Mouse (Mus musculus) liver, embryonic 12.5 days (tissue): ENCODE results near the gene Col4a1. TPM values are rescaled to one million over a fixed set of nuclear protein-coding genes. Genes with fewer than 3 reads are reported as not detected.
A peak's percentile ranks its signal among the peaks of the same experiment; 100 is the strongest.

Source experiments
- ATAC-seq: fragments of 200-750 bp; cut with Nextera tagmentation; 2 replicates; pipeline ENCODE4 v1.8.0; 2017; ENCODE audit warnings: moderate number of reproducible peaks, mild to moderate bottlenecking, moderate library complexity
- H3K27ac ChIP-seq: fragments of 300-500 bp; sonication (generic); 2 replicates; pipeline ENCODE4 v1.5.1; 2016; ENCODE audit warnings: mild to moderate bottlenecking
- H3K27me3 ChIP-seq: fragments of 300-500 bp; sonication (generic); replicated peaks from 2 replicates; pipeline ENCODE4 v1.6.1; 2016; ENCODE audit warnings: mild to moderate bottlenecking, moderate library complexity
- H3K36me3 ChIP-seq: fragments of 300-500 bp; sonication (generic); 2 replicates; pipeline ENCODE4 v1.6.1; 2016; ENCODE audit warnings: mild to moderate bottlenecking, moderate library complexity
- H3K4me1 ChIP-seq: fragments of 300-500 bp; sonication (generic); 2 replicates; pipeline ENCODE4 v1.6.1; 2016
- H3K4me2 ChIP-seq: fragments of 300-500 bp; sonication (generic); 2 replicates; pipeline ENCODE4 v1.6.1; 2016; ENCODE audit warnings: mild to moderate bottlenecking, moderate library complexity
- H3K4me3 ChIP-seq: fragments of 300-500 bp; sonication (generic); 2 replicates; pipeline ENCODE4 v1.5.1; 2016; ENCODE audit warnings: mild to moderate bottlenecking, moderate library complexity
- H3K9ac ChIP-seq: fragments of 300-500 bp; sonication (generic); 2 replicates; pipeline ENCODE4 v1.6.1; 2016; ENCODE audit warnings: mild to moderate bottlenecking, moderate library complexity
- H3K9me3 ChIP-seq: fragments of 300-500 bp; sonication (generic); replicated peaks from 2 replicates; pipeline ENCODE4 v1.6.1; 2016; ENCODE audit warnings: mild to moderate bottlenecking, moderate library complexity
- WGBS: fragments of 180-500 bp; shearing (Covaris S2); methylation state at CpG from one replicate; pipeline ENCODE4 v1.1.7; 2016; ENCODE audit not compliant: insufficient replicate concordance; 5-methylcytosine and 5-hydroxymethylcytosine counted together
- polyA plus RNA-seq: library from polyadenylated mRNA; unstranded; fragments of >200 nt; fragmentation: Nextera tagmentation; extraction: Ambion mirVana; gene quantifications from 2 replicates; pipeline ENCODE4 v1.2.1, GENCODE M21; 2016

The Col4a1 gene
- polyA plus RNA-seq, 1 experiment from 2014 or later: 30.9 TPM

DNA sequence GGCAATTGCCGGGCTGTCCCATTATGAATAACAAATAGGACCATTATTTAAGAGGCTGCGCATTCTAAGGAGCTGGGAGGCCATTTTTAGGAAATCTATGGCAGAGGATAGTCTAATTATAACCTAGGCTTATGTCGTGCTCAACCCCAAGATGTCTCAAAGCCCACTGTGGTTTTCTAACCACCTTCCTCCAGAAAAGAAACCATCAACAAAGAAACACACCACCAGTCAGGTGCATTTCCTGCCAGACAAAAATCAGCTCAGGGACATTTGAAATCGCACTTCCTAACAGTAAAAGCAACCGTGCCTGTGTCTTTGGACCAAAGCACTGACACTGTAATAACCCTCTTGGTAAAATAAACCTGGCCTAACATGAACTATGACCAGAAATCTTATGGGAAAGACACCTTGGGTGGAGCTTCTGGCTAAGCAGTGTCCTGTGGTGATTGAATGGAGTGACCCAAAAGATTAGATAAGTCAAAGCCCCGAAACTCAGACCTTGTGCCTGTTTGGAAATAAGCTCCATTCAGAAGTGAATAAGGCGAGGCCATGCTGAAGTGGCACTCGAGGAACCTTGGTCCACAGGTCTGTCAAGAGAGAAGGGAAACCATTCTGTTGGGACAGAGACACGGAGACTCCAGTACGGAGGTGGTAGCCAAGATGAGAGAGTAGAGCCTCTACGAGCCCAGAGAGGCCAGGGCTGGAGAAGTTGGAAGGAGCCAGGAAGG lies 131.0 kb downstream of the Col4a1 start:
- Histone ChIP-seq H3K27ac (no peak overlapping the region), H3K4me1 (0 out of 2 replicates have a peak, but pooled peaks cover 7% of the 10 kb centered on the region)

DNA sequence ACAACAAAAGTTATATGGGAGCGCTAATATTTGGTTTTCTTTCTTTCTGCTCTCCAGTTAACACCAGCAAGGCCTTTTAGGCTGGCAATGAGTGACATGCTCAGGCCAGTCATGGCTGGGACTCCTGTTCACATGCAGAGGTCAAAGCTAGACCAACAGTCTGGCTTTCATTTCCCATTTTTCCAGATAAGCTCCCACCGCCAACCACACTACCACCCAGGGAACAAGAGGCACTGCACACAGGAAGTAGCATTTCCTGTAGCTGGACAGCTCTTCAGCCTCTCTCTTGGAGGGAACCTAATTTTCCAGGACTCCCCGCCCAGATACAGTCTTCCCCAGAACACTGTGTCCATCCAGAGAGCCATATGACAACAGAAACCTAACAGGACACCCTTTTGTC lies 132.8 kb downstream of the Col4a1 start:
- ATAC-seq: no peak
- Histone ChIP-seq H3K9me3 (no peaks in the 10 kb centered on the region), H3K4me1 (0 out of 2 replicates have a peak, but pooled peaks cover 7% of the 10 kb centered on the region), H3K4me3 (no peak overlapping the region), H3K4me2 (no peak overlapping the region), H3K27me3 (0 out of 2 replicates have a peak, but pooled peaks cover 5% of the 10 kb centered on the region), H3K9ac (no peak overlapping the region), H3K36me3 (no peaks in the 10 kb centered on the region), H3K27ac (no peak overlapping the region)
- WGBS: 29% methylated on average over 3 of the region's 3 CpGs

More for the DNA sequence above, 131.0 kb downstream of the Col4a1 start:
- Histone ChIP-seq H3K4me2 (no peak overlapping the region), H3K9me3 (no peaks in the 10 kb centered on the region), H3K9ac (no peak overlapping the region), H3K4me3 (no peak overlapping the region), H3K27me3 (peaks cover 9% of the 10 kb centered on the region; the same call in 1 of the 2 replicates), H3K36me3 (no peaks in the 10 kb centered on the region)
- ATAC-seq: no peak
- WGBS: 54% methylated on average over 11 of the region's 11 CpGs

DNA sequence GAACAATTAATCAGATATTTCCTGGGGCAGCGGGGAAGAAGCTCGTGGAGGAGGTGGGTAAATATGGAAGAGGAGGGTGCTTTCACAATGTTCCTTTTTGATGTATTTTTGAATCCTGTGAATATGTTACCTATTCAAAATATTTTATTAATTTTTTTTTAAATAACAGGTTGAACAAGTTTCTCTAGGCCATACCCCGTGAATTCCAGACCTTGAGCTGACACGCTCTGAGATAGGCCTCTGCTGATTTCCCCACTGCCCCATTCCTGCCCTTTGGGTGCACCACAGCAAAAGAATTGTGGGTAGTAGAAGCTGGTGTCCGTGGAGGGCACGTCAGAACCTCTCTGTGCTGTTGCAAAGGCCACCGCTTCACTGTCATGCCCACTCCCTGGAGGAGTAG lies 136.2 kb downstream of the Col4a1 start:
- Histone ChIP-seq H3K27ac (no peak overlapping the region), H3K4me2 (no peak overlapping the region), H3K4me1 (no peaks in the 10 kb centered on the region), H3K36me3 (no peaks in the 10 kb centered on the region), H3K9me3 (no peaks in the 10 kb centered on the region), H3K9ac (no peak overlapping the region), H3K27me3 (0 out of 2 replicates have a peak, but pooled peaks cover 5% of the 10 kb centered on the region), H3K4me3 (no peak overlapping the region)
- no peak for ATAC-seq
- WGBS: 74% methylated on average over 7 of the region's 7 CpGs

DNA sequence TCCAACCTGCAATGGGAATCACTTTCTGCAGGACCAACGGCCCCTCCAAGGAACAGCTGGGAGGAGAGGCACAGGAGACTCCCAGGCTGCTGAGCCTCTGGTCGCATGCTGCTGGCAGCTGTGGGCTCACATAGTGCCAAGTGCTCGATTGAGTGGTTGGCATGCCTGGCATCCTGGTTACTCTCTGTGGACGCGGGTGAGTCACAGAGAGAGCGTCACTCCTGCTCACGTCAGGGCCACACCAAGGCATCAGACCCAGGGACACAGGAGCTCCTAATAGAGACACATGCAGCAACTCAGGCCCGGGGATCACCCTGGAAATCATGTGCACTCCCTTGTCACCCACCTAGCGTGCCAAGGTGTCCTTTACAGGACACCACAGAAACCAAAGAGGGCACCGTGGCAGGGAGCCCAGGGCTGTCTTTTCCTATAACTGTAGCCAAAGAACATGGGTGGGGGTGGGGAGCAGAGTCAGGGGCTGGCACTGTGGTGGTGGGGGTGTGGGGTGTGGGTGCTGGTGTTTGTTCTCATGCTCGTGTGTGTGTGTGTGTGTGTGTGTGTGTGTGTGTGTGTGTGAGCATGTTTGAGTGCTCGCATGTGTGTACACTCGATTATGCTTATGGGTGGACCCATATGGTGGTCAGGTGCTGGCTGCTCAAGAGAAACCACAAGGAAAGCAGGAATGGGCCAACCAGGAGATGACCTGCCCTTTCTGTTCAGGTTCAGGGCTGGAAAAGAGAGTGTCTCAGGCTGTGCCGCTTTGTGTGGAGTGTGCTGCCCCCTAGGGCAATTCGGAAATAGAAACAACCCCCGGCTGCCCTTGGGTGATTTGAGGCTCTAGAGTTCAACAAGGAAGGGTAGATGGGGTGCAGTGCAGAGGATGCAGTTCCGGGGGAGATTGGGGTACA lies 139.1 kb downstream of the Col4a1 start:
- Histone ChIP-seq H3K4me3 (no peak overlapping the region), H3K9ac (no peak overlapping the region), H3K4me1 (no peaks in the 10 kb centered on the region), H3K4me2 (no peak overlapping the region), H3K9me3 (no peaks in the 10 kb centered on the region), H3K27me3 (peaks cover 10% of the 10 kb centered on the region; the same call in 1 of the 2 replicates), H3K36me3 (no peaks in the 10 kb centered on the region), H3K27ac (no peak overlapping the region)
- WGBS: 56% methylated on average over 17 of the region's 17 CpGs
- peak; percentile 27; the same call in 1 of the 2 replicates for ATAC-seq

DNA sequence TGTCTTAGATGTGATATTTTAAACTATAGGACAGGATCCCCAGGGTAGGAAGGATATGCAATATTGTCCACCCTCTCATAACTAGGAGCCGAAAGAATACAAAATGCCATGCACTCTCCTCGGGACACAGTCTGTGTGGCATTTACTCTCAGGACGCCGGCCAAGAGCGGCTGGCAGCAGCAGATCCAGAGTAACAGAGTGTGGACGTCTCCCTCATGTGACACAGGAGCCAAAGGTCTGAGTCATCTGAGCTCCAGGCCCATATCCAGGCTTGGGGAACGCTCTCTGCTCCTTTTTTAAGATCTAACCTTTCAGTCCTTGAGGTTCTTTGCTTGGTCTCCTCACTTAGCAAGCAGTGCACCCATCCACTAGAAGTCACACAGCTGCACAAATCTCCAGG lies 141.1 kb downstream of the Col4a1 start:
- peaks cover 10% of the 10 kb centered on the region; the same call in 1 of the 2 replicates for H3K27me3 ChIP-seq
- WGBS: 63% methylated on average over 7 of the region's 7 CpGs
- H3K4me1 ChIP-seq: no peaks in the 10 kb centered on the region
- no peaks in the 10 kb centered on the region for H3K9me3 ChIP-seq
- H3K27ac ChIP-seq: no peak overlapping the region
- H3K4me3 ChIP-seq: no peak overlapping the region
- H3K9ac ChIP-seq: no peak overlapping the region
- H3K4me2 ChIP-seq: no peak overlapping the region
- H3K36me3 ChIP-seq: no peaks in the 10 kb centered on the region
- ATAC-seq: no peak

DNA sequence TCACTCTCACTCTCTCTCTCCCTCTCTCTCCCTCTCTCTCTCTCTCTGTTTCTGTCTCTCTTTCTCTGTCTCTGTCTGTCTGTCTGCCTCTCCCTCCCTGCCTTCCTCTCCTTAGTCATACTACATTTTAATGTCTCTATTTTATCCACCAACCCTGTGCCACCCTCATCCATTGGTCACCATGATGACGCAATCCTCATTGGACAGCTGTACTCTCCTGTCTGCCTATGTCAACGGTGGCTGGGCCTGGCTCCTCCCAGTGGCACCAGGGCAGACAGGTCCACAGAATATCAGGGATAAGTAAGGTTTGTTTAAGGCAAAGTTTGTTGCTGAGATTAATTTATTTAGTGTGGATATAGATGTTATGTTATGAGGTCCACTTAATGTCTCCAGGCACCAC lies 143.2 kb downstream of the Col4a1 start:
- Histone ChIP-seq H3K4me2 (no peak overlapping the region), H3K27ac (no peak overlapping the region), H3K4me1 (no peaks in the 10 kb centered on the region), H3K27me3 (peaks cover 5% of the 10 kb centered on the region; the same call in 1 of the 2 replicates), H3K36me3 (no peaks in the 10 kb centered on the region), H3K4me3 (no peak overlapping the region), H3K9me3 (no peaks in the 10 kb centered on the region), H3K9ac (no peak overlapping the region)
- WGBS: 52% methylated on average over 2 of the region's 2 CpGs
- no peak for ATAC-seq

DNA sequence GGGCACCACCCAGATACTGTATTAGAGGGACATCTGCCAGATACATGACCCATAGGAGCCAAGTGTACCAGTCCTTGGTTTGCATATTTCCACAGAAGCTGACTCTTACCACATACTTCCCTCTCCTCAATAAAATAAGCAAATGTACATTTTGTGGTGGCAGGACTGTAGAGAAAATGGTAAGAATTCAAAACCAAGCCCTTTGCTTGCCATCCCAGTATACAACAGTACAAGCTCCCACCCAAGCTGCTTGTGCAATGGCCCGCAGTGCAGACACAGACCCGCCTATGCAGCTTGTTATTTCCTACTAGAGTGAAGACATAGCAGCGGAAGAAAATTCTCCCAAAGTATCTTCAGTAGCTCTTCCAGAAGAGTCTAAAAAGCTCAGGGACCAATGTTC lies 143.8 kb downstream of the Col4a1 start:
- Histone ChIP-seq H3K4me2 (no peak overlapping the region), H3K9ac (no peak overlapping the region), H3K4me1 (no peaks in the 10 kb centered on the region), H3K27me3 (peaks cover 5% of the 10 kb centered on the region; the same call in 1 of the 2 replicates), H3K36me3 (no peaks in the 10 kb centered on the region), H3K4me3 (no peak overlapping the region), H3K27ac (no peak overlapping the region), H3K9me3 (no peaks in the 10 kb centered on the region)
- WGBS: 53% methylated on average over 3 of the region's 3 CpGs
- ATAC-seq: no peak

DNA sequence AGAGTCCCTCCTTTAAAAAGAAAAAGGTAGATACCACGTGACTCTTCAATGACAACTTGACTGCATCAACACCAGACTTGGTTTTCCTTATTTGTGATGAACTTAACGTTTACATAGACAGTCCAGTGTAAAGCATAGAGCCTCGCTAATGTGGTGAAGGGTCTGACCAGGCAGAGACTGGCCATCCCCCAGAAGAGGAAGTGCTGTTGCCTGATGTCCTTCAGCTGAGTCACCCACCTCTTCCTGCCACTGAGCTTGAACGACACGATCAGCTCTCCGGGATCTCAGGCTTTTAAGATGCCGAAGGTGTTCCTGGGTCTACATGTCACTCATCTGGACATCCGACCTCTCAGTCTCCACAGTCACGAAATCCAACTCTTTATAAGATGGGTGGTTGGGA lies 144.7 kb downstream of the Col4a1 start:
- H3K36me3 ChIP-seq: no peaks in the 10 kb centered on the region
- H3K27ac ChIP-seq: no peak overlapping the region
- H3K9me3 ChIP-seq: no peaks in the 10 kb centered on the region
- no peak overlapping the region for H3K4me2 ChIP-seq
- 21% methylated on average over 9 of the region's 9 CpGs for WGBS
- no peak overlapping the region for H3K4me3 ChIP-seq
- no peak for ATAC-seq
- no peaks in the 10 kb centered on the region for H3K4me1 ChIP-seq
- no peak overlapping the region for H3K9ac ChIP-seq
- peaks cover 5% of the 10 kb centered on the region; the same call in 1 of the 2 replicates for H3K27me3 ChIP-seq

DNA sequence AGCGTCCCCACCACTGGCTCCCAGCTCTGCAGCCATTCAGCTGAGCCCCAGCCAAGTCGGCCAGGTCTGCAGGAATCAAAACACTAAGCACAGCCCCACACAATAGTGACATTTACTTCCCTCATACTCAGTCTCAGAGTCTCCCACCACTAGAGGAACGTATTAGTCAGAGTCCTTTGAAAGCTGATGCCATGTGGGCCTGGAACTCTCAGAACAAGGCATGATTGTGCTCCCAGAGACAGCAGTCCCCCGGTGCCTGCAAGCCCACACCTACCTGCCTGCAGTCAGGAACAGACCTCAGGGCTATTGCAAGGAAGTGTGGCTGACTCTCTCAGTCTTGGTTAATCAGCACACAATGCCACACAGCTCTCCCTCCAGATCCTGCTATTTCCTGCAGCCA lies 147.0 kb downstream of the Col4a1 start:
- Histone ChIP-seq H3K36me3 (no peaks in the 10 kb centered on the region), H3K27me3 (peaks cover 2% of the 10 kb centered on the region; the same call in 1 of the 2 replicates), H3K4me1 (no peaks in the 10 kb centered on the region), H3K9me3 (no peaks in the 10 kb centered on the region), H3K4me3 (no peak overlapping the region), H3K27ac (no peak overlapping the region), H3K9ac (no peak overlapping the region), H3K4me2 (no peak overlapping the region)
- ATAC-seq: no peak
- 33% methylated on average over 4 of the region's 4 CpGs for whole genome bisulfite sequencing

DNA sequence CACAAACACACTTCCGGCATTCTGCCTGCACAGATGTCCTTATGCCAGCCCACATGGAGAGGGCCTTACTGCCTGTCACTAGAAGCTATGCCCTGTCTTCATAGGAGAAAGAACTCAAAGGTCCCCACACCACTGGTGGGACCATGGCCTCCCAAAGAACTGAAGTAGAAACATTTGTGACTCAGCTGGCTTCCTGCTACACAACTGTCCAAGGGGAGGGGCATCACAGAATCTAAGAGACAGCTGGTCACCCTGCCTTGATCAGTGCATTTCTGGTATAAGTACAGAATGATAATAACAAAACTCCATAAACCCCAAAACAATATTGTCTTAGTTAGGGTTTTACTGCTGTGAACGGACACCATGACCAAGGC lies 156.3 kb downstream of the Col4a1 start:
- ATAC-seq: no peak
- whole genome bisulfite sequencing: 71% methylated on average over 2 of the region's 2 CpGs
- no peaks in the 10 kb centered on the region for H3K36me3 ChIP-seq

DNA sequence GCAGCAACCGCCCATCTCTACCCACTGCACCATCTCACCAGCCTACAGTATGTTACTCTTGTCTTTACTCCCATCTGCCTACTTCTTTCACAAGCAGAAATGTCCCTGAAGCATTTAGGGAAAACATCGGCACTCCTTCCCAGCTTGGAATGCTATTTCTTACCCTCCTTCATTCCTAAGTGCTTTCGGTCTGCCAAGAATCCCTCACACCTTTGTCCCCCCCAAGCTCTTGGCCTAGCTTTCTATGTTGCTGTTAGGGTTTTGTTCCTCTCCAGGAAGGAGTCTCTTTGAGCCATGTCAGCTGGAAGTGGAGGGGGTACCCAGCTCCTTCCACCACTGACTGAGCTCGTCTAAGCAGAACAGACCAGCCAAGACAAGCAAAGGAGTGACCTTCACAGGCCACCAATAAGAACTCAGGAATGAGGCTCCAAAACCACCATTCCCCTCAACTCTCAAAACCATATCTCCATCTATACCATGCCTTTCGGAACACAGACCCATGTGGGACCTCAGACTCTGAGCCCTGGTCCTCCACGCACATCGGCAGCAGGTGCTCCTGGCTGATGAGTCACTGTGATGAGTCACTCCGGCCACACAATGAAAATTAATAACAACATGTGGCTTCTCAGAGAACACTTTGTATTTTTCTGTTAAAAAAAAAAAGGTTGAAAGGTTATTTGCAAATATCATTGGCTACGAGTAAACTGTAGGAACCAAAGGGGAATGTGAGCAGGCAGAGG lies 156.9 kb downstream of the Col4a1 start:
- H3K4me2 ChIP-seq: no peak overlapping the region
- H3K9ac ChIP-seq: no peak overlapping the region
- no peak overlapping the region for H3K4me3 ChIP-seq
- H3K27me3 ChIP-seq: no peaks in the 10 kb centered on the region
- H3K9me3 ChIP-seq: no peaks in the 10 kb centered on the region
- H3K4me1 ChIP-seq: no peaks in the 10 kb centered on the region
- H3K27ac ChIP-seq: no peak overlapping the region
- 71% methylated on average over 9 of the region's 9 CpGs for WGBS
- no peak for ATAC-seq
- H3K36me3 ChIP-seq: no peaks in the 10 kb centered on the region

More for the DNA sequence above, 156.3 kb downstream of the Col4a1 start:
- H3K9me3 ChIP-seq: no peaks in the 10 kb centered on the region
- H3K9ac ChIP-seq: no peak overlapping the region
- no peak overlapping the region for H3K4me2 ChIP-seq
- H3K4me3 ChIP-seq: no peak overlapping the region
- H3K4me1 ChIP-seq: no peaks in the 10 kb centered on the region
- H3K27ac ChIP-seq: no peak overlapping the region
- no peaks in the 10 kb centered on the region for H3K27me3 ChIP-seq
